Comparison of ENCODE assay signal across 18 mouse cellular contexts in genomic region chr5:116026561-116026960, GRCm38 (mm10). TPM values are rescaled to one million over a fixed set of nuclear protein-coding genes. Genes with fewer than 3 reads are reported as not detected.
DNase-seq lines count a peak whose midpoint lies in the region; ATAC-seq lines count a peak whose summit lies in the region.
"Had no signal": no experiment of that assay in that cellular context is flagged by ENCODE, and none has a peak within 500 bp of the region (broad histone marks: within the 10 kb centered on the region; RNA-seq: fewer than 3 reads in every experiment).

No protein-coding gene starts in this region.

- H3K9ac ChIP-seq in liver, embryonic 12.5 days = peak overlapping the region; percentile 70
- no peak overlapping the region for H3K9ac ChIP-seq in forebrain, embryonic 12.5 days
- H3K9ac ChIP-seq: hindbrain, embryonic 14.5 days; kidney, embryonic 15.5 days; neural tube, embryonic 12.5 days had no signal

- DNase-seq in c-Kit-negative CD71-positive TER-119-positive erythroid progenitor cells, embryonic 14.5 days (ENCODE audit: low read depth, low spot score) = peak; percentile 88
- DNase-seq in spleen, postnatal 36 days (ENCODE audit: low spot score in 2 of 2) = peak; percentile 54 to 77
- DNase-seq in kidney, adult 11 months = no peak
- DNase-seq: adrenal gland, postnatal 10 days; cerebellum, adult 11 months; midbrain, embryonic 14.5 days; thymus, postnatal 4 days had no signal

- peak overlapping the region; percentile 98 for H3K27ac ChIP-seq in liver, embryonic 12.5 days
- no peak overlapping the region for H3K27ac ChIP-seq in forebrain, embryonic 12.5 days
- H3K27ac ChIP-seq: hindbrain, embryonic 14.5 days; kidney, embryonic 15.5 days; layer of hippocampus, adult 2 months; neural tube, embryonic 12.5 days had no signal

- no peaks in the 10 kb centered on the region for H3K9me3 ChIP-seq in megakaryocyte, embryonic 14.5 days
- H3K9me3 ChIP-seq in liver, embryonic 12.5 days (replicated peaks) = no peaks in the 10 kb centered on the region
- no peaks in the 10 kb centered on the region for H3K9me3 ChIP-seq in forebrain, embryonic 12.5 days
- H3K9me3 ChIP-seq: kidney, embryonic 15.5 days; neural tube, embryonic 12.5 days had no signal

- peaks cover 10% of the 10 kb centered on the region for H3K27me3 ChIP-seq in megakaryocyte, embryonic 14.5 days (replicated peaks)
- peaks cover 3% of the 10 kb centered on the region; the same call in 1 of the 2 replicates for H3K27me3 ChIP-seq in liver, embryonic 12.5 days (replicated peaks)
- peaks cover 12% of the 10 kb centered on the region for H3K27me3 ChIP-seq in forebrain, embryonic 12.5 days
- H3K27me3 ChIP-seq: kidney, embryonic 15.5 days had no signal

- peak overlapping the region; percentile 80 for H3K4me3 ChIP-seq in megakaryocyte, embryonic 14.5 days (replicated peaks)
- peak overlapping the region; percentile 38 for H3K4me3 ChIP-seq in liver, embryonic 12.5 days
- H3K4me3 ChIP-seq in forebrain, embryonic 12.5 days (replicated peaks) = no peak overlapping the region
- H3K4me3 ChIP-seq: kidney, embryonic 15.5 days; layer of hippocampus, adult 2 months; neural tube, embryonic 12.5 days had no signal

- no peak for ATAC-seq in megakaryocyte, adult 5-6 weeks (ENCODE audit: poor library complexity, severe bottlenecking)
- ATAC-seq in liver, embryonic 12.5 days = peak; percentile 78
- no peak for ATAC-seq in forebrain, embryonic 12.5 days (ENCODE audit: low FRiP score)

- H3K4me2 ChIP-seq in liver, embryonic 12.5 days = peak overlapping the region; percentile 90
- no peak overlapping the region for H3K4me2 ChIP-seq in forebrain, embryonic 12.5 days
- H3K4me2 ChIP-seq: hindbrain, embryonic 14.5 days; kidney, embryonic 15.5 days; neural tube, embryonic 12.5 days had no signal

- 15% methylated on average over 14 of the region's 14 CpGs for WGBS in liver, embryonic 12.5 days (ENCODE audit: insufficient replicate concordance)
- 93% methylated on average over 14 of the region's 14 CpGs for WGBS in forebrain, embryonic 12.5 days

- peaks cover 92% of the 10 kb centered on the region for H3K4me1 ChIP-seq in megakaryocyte, embryonic 14.5 days
- peaks cover 85% of the 10 kb centered on the region for H3K4me1 ChIP-seq in liver, embryonic 12.5 days
- peaks cover 20% of the 10 kb centered on the region for H3K4me1 ChIP-seq in forebrain, embryonic 12.5 days

- peaks cover 28% of the 10 kb centered on the region for H3K36me3 ChIP-seq in megakaryocyte, embryonic 14.5 days (replicated peaks; ENCODE audit: low read length)
- peaks cover 17% of the 10 kb centered on the region for H3K36me3 ChIP-seq in liver, embryonic 12.5 days
- H3K36me3 ChIP-seq in forebrain, embryonic 12.5 days (replicated peaks) = peaks cover 7% of the 10 kb centered on the region

RNA-seq across cellular contexts. Expression of gene Prkab1, which starts 2.3 kb away (rescaled TPM):
- polyA plus RNA-seq in megakaryocyte, embryonic 14.5 days (2012; ENCODE audit: insufficient read depth, low replicate concordance) = 140 and 185 TPM in 2 replicates
- total RNA-seq in megakaryocyte, adult 5-6 weeks (2015) = 56.7 and 62.7 TPM in 2 replicates
- 27.1 and 29.2 TPM in 2 replicates for total RNA-seq in megakaryocyte, adult 5-6 weeks (2017)
- 106 and 110 TPM in 2 replicates for polyA plus RNA-seq in liver, embryonic 12.5 days (2016; fragmentation: Nextera tagmentation; extraction: Ambion mirVana)
- polyA plus RNA-seq in forebrain, embryonic 12.5 days (2016; fragmentation: Nextera tagmentation; extraction: Ambion mirVana) = 58.5 and 62.5 TPM in 2 replicates

RNA-seq across cellular contexts. Expression of gene Tmem233, which starts 56.5 kb away (rescaled TPM):
- polyA plus RNA-seq in megakaryocyte, embryonic 14.5 days (2012; ENCODE audit: insufficient read depth, low replicate concordance) = not detected in 2 replicates
- not detected in 2 replicates for total RNA-seq in megakaryocyte, adult 5-6 weeks (2015)
- not detected in 2 replicates for total RNA-seq in megakaryocyte, adult 5-6 weeks (2017)
- polyA plus RNA-seq in liver, embryonic 12.5 days (2016; fragmentation: Nextera tagmentation; extraction: Ambion mirVana) = not detected in 2 replicates
- not detected in 2 replicates for polyA plus RNA-seq in forebrain, embryonic 12.5 days (2016; fragmentation: Nextera tagmentation; extraction: Ambion mirVana)
- total RNA-seq: granulocyte monocyte progenitor cell, adult 5-6 weeks; layer of hippocampus, adult 2 months; left cerebral cortex, postnatal 25 days had no signal
- polyA plus RNA-seq: cortical plate, adult 2 months; hindbrain, embryonic 14.5 days; kidney, embryonic 15.5 days; midbrain, embryonic 14.5 days; neural tube, embryonic 12.5 days had no signal
